Mouse (Mus musculus) urinary bladder, postnatal 25 days (tissue): Measurements from ENCODE around the gene Defb30.
A peak's percentile ranks its signal among the peaks of the same experiment; 100 is the strongest.

Experiments
- DNase-seq: peaks from one replicate; pipeline ENCODE4 v3.0.0; 2022; ENCODE audit warnings: low spot score

Gene Defb30

GRCm38 (mm10) chr14:63049910-63050370 lies at the start of gene Defb30:
TSS of gene Defb30 (minus strand) at chr14:63049960.
- no peak for DNase-seq

DNA sequence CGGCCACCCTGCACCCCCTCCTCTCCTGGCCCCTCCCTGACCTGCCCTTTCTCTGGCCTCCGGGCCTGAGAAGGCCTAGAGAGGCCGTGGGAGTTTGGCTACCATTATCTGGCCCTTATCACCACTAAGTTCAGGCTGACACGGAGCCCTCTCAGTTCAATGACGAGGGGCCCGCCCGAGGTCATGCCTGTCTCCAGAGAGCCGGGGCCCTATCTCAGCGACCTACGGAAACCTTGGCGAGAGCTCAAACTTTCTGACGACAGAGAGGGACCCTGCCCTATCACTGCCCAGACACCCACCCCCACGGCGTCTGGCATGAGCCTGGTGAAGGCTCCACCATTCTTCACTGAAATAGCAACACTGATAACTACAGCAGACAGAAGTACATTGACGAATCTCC lies 17.9 kb upstream of the Defb30 start:
- no peak for DNase-seq

DNA sequence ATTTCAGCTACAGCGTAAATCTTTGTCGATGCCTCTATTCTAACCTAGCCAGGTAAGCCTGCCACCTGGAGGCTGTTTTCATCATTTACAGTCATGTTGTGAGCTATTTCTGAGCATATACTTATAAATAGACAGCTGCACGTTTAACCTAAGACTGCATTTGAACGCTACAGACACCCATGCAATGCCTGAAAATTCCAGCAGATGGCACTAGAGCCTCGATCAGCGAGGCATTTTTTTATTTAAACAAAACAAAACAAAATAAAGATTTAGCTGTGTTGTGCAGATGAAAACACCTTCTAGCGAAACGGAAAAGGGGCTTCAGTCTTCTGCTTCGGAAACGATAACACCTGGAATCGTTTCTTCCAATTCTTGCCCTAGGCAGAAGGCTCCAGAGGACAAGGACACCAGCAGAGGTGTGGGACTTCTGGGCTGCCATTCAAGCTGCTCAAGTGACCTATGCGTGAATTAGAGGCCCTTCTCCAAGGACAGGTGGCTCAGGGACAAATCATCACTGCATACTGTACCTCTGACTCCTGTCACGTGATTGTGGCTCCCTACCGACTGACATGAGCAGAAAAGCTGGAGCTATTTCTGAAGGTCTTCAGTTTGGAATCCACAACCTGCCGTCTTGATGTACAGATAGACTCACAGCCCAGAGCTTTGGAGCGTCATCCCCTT lies 17.0 kb upstream of the Defb30 start:
- peak; percentile 65 for DNase-seq

GRCm38 (mm10) chr14:63065391-63065790 lies 15.6 kb upstream of the Defb30 start:
- no peak for DNase-seq

- DNase-seq, result no peak
Observed at GRCm38 (mm10) chr14:63062184-63062583, 12.4 kb upstream of the Defb30 start.

GRCm38 (mm10) chr14:63060361-63060760 lies 10.6 kb upstream of the Defb30 start:
- no peak for DNase-seq

DNA sequence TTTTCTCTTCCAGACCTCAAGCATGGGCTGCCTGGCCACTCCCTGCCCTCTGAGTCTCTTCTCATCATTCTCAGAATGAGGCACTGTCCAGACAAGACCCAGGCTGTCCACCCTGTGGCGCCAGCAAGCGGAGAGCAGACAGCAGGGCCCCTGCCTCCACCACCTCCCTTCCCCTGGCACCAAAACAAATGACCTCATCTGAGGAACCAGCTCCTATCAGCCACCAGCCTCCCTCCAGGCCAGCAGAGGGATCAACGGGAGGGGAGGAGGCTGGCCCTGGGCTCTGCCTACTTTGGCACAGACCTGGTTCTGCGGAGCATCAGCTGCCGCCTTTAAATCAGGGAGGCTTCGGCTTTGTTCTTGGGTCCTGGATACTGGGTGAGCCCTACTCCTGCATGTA lies 5.0 kb upstream of the Defb30 start:
- no peak for DNase-seq

- peak; percentile 46 for DNase-seq
Observed at GRCm38 (mm10) chr14:63050769-63051168, 1.0 kb upstream of the Defb30 start.

- no peak for DNase-seq
Observed at GRCm38 (mm10) chr14:63046691-63047090, 3.1 kb downstream of the Defb30 start, which contains the start of gene Defb42. TSS of gene Defb42 (plus strand) at chr14:63046991.

DNA sequence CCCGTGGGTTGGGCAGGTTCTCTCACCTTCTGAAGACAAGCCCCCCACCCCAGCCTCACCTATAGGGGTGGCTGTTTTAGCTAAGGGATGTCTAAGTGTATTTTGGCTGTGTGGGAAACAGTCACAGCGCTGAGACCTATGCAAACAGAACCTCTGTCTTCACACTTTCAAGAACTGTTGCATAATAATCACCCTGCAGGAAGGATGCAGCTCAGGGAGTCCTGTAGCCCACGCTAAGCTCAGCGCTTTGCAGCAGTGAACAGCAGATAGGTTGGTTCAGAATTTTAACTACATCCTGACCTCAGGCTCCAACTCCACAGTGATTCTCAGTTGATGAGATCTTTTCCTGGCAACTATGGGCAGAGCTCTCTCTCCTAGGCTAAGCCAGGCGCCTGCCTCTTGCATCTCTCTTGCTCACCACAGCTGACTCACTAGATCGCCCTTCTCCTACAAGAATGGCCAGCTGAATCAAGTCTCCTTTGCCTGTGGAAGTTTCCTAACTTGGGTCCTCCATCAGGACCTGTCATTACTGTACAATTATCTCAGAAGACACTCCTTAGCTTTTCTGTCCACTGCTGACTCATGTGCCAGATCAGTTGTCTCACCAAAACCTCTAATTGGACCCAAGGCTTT lies 29.1 kb downstream of the Defb30 start:
- no peak for DNase-seq

GRCm38 (mm10) chr14:63014667-63015066 lies 35.1 kb downstream of the Defb30 start:
- no peak for DNase-seq

DNA sequence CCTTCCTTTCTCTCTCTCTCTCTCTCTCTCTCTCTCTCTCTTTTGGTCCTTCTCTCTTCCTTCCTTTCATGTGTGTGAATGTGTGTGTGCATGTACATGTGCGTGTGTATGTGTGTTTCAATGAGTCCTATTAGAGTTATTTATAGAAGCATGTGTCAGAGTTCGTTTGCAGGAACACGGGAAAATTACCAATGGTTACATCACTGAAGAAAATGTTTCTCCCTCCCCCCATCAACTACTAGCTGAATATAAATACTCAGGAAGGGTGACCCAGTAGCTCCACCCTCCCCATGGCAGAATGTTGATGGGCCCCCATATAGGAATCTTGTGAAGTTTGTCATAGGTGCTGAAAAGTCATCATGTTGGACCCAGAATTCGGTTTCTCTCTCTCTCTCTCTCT lies 36.7 kb downstream of the Defb30 start:
- no peak for DNase-seq

DNA sequence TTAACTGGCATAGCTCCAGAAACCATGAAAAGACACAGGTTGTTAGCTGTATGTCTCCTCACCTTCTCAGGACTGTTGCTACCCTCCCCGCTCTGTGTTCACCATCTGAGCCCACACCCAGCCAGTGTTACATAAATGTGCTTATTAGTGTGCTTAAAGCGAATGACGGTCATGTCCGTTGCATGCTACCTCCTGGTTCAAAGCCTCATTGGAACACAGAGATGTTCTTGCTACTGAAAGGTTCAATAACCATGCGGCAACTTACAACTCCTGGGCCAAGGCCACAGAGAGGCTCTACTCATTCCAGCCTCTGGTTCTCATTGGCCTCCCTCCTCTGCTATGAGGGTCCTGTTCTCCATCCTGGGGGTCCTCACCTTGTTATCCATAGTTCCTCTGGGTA lies 38.3 kb downstream of the Defb30 start, which contains the start of gene Defb43:
Defb43 (plus strand) TSS at position 301 of the 400 bp plus-strand sequence.
- DNase-seq, result no peak

- no peak for DNase-seq
Observed at GRCm38 (mm10) chr14:63002588-63002987, 47.2 kb downstream of the Defb30 start.

- DNase-seq, result no peak
Observed at GRCm38 (mm10) chr14:62998977-62999376, 50.8 kb downstream of the Defb30 start.

DNA sequence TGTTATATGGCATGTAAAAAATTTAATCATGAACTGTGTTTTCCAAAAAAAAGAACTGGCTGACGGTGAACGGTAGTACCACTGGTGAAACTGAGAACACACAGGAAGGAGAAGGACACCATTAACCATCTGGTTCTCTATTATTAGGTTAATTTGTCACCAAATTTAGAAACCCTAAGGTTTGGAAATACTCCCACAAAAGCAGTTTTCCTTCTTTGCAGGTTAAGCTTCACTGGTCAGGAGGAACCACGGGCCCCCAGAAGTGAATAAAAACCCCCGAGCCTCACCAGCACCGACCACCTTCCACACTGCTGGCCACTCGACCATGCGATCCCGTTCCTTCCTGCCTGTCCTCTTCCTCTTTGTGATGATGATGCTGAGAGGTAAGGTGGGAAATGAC lies 52.0 kb downstream of the Defb30 start, which contains the start of gene Defb47:
Defb47 (plus strand) TSS at position 301 of the 400 bp plus-strand sequence.
- no peak for DNase-seq

GRCm38 (mm10) chr14:62991849-62992510 lies 57.8 kb downstream of the Defb30 start:
- no peak for DNase-seq

DNA sequence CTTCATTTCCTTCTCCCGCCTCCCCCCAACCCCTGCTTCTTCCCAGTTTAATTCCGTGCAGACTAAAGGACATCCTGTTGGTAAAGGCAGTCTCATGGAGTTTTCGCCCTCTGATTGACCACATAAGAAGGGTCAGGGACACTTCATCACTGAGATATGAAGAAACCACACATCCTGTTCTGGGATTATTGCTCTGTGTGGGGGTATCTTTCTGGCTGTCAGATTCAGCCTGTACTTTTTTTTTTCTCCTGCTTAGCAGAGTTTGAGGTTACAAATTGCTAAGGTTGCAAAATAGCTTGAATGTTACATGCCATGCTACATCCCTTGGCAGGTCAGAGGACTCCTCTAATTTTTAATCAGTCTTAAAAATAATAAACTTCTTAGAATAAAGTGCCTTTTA lies 58.5 kb downstream of the Defb30 start:
- DNase-seq, result no peak

GRCm38 (mm10) chr14:62984410-62984809 lies 65.3 kb downstream of the Defb30 start, which contains the start of gene Defb48:
TSS of gene Defb48 (minus strand) at chr14:62984510.
- no peak for DNase-seq
